Mouse (Mus musculus) frontal cortex, postnatal 25 days (tissue): ENCODE measurements around the gene Zfp949.
A peak's percentile ranks its signal among the peaks of the same experiment; 100 is the strongest.

Experiments
- DNase-seq, 2 experiments: peaks; one replicate each; pipeline ENCODE4 v3.0.0; 2022; ENCODE audit warnings: low spot score in 2 of 2

Gene Zfp949

DNA sequence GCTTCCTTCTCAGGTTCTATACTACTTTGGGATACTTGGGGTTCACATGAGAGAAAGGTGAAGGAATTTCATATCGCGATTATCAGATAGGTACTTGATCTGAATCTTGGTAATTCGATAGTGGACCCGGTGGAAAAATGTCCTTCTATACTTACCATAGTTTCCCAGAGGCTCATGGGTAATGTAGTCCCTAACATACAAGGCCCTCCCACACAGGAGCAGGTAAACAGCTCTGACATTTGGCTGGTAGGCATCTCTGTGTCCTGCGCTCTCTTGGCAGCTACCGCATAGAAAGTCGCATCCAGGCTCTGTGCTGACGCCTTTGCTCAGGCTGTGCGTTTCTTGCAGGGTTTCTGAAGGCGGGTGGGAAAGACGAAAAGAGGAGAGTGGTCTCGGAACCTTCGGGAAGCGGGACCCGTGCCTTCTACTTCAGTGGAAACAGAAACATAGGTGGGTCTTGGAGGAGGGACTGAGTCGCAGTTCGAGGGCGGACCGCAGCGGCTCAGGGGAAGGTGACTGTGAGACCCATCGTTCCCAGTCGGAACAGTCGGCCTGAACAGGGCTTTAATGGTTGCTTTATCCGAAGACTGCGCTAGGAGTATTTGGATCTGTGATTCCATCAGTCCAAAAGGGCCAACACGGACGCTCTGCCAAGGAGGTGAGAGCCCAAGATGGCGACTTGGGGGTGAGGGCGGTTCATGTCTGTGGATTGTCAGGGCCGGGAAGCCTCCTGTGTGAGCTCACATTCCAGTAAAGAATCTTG lies at the start of gene Zfp949:
Zfp949 (plus strand) TSS at position 170 of the 763 bp plus-strand sequence.
- DNase-seq: peak; percentile 52 to 65

- DNase-seq: no peak
Measured at GRCm38 (mm10) chr9:88500112-88500511, 47.7 kb upstream of the Zfp949 start.

DNA sequence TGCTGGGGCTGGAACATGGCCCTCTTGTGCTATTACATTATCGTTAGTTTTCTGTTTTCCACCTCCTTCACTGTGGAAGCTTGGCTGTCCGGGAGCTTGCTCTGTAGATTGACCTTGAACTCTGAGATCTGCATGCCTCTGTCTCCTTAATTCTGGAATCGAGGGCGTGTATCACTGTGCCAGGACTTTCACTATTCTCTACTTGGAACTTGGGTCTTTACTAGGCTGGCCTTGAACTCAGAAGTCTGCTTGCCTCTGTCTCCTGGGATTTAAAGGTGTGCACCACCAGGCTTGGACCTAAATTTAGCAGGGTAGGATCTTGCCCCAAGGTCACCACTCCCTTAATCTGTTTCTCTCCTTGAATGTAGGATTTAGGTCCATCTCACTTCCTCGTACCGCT lies 46.0 kb upstream of the Zfp949 start:
- no peak for DNase-seq

DNA sequence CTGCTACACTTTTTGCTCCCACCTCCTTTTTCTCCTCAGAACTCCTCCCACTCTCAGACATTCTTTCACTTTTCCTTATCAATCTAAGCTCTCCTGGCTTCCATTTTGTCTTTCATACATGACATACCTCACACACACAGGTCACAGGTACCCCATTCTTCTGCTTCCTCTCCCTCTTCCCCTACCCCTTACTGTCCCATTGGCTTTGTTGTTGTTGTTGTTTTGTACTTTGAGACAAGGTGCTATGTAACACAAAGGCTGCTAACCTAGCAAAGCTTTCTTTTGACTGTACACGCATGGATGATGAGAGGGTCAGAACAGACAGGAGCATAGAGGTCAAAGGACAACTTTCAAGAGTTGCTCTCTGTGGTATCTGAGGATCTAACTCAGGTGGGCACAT lies 32.3 kb upstream of the Zfp949 start:
- DNase-seq: no peak

DNA sequence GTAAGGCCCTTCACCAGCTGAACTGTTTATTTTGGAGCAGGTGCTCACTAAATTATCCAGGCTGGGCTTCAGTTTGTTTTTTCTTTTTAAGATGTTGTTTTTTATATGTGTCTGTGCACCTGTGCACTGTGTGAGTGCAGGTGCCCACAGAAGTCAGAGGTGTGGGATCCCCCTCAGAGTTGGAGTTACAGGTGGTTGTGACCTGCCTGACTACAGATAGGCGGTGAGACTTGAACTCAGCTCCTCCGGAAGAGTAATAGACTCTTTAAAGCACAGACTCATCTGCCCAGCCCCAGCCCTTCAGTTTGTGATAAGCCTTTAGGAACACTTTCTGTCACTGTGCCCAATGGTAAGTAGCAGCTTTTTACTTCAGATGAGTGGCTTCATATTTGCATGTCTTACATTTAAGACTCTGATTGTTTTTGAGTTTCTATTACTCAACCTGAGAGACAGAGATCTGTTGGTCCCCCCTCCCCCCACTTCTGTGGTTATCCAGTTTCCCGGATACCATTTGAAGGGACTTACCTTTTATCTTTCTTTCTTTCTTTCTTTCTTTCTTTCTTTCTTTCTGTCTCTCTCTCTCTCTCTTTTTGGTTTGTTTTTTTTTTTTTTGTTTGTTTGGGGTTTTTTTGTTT lies 31.3 kb upstream of the Zfp949 start:
- no peak for DNase-seq

DNA sequence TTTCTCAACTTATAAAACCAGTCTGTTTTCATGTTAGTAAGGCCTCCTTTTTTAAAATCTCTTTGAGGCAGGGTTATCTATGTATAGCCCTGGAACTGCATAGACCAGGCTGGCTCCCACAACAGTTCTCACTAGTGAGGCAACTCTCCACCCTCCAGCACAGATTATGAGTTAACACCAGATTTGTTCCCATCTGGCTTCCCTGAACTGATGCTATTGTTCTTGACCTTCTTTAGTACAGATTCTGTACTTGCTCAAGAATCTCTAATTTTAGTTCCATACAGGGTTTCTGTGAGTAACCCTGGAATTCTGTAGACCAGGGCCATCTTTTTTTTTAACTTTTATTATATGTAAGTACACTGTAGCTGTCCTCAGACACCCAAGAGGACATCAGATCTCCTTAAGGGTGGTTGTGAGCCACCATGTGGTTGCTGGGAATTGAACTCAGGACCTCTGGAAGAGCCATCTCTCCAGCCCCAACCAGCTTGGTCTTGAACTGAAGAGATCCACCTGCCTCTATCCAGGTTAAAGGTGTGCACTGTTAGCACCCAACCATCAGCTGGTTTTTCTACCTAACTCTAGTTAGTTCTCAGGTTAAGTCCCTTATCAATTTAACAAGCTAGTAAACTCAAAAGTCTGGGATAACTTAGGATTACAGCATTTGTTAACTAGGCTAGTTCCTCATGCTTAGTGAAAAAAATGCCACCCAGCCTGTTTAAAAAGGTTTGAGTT lies 28.3 kb upstream of the Zfp949 start:
- no peak for DNase-seq

DNA sequence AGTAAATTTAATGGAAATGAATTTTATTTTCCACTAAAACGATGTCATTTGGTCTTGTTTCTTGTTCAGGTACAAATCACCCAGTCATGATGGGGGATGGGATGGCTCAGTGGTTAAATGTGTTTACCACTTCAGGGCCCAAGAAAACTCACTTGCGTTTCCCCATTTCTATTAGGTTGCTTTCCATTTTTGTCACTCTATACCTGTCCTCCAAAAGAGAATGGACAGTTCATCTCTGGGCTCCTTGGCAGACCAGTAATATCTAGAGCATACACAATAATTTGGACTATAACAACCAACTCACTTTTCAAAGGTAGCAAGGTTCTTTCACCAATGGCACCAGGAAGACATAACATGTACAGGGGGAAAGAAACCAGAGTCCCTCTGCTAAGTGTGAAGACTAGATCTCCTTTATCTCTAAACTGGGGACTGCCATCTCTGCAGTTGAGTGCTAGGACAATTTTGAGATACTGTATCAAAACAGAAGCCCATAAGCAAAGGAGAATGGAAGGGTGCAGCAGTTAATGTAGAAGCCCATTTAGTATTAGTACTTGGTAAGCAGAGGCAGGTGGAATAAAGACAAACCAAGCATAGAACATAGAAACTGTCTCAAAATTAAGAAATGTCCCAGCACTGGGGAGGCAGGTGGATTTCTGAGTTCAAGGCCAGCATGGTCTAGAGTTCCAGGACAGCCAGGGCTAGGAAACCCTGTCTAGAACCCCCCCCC lies 27.5 kb upstream of the Zfp949 start:
- DNase-seq: no peak

DNA sequence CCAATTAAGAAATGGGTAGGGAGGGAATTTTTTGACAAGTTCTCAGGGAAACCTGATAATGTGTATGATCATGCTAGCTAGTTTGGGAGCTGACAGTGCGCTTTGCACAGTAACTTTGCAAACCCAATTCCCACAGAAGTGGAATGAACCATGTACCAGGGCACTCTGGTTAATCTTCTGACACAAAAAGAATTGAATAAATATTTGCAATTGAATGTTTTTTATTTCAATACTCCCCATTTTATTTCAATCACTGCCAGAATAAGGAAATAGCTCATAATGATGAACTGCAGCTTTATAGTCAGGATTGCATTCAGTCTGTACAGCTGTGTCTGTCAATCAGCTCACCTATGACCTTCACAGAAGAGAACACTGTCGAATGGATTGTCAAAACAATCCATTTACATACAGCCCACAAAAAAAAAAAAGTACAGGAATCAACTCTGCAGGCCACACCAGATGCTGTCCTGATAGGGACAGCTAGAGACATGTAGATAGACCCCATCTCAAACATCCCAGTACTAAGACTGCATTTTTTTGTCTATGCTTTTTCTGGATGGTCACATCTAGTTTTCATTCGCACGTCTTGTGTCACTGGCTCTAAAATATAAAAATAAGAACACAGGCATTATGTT lies 26.9 kb upstream of the Zfp949 start:
- no peak for DNase-seq

- DNase-seq: no peak
Measured at GRCm38 (mm10) chr9:88521961-88522568, 25.8 kb upstream of the Zfp949 start.

DNA sequence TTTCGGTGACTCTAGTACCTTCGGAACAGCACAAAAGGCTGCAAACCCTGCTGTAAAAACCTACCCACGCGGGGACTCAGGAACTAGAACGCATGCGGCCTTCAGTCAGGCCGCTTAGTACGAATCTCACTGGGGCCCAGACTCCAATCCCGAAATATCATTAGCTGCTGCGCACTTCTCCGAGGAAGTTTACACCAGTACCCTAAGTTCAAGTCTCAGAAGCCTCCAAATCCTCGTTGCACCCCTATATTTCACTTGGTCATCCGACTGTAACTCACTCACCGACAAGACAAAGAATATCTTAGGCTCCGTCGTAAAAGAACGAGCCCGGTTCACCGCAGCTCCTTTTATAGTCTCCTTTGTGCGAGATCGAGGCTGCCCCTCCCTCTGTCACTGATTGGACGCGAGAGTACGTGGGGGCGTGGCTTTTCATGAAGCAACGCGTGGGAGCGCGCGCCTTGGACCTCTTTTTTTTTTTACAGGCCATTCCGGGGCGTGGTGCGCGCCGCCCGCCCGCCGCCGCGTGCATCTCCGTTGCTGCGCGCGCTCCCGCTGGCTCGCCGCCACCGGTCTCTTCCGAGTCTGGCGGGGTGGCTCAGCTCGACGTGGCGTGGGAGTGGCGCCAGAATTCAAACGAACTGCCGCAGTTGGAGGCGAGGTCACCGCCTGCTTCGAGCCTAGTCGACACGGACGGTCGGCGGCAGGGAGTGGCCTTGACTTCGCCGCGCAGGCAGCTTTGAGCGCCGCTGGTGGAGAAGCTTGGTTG lies 25.1 kb upstream of the Zfp949 start:
- peak; percentile 85 to 92 for DNase-seq

- DNase-seq: no peak
Measured at GRCm38 (mm10) chr9:88523335-88523668, 24.5 kb upstream of the Zfp949 start.

- no peak for DNase-seq
Measured at GRCm38 (mm10) chr9:88524367-88524766, 23.5 kb upstream of the Zfp949 start.

GRCm38 (mm10) chr9:88524796-88525195 lies 23.0 kb upstream of the Zfp949 start:
- DNase-seq: no peak

- DNase-seq: no peak
Measured at GRCm38 (mm10) chr9:88525341-88525740, 22.5 kb upstream of the Zfp949 start.

- no peak for DNase-seq
Measured at GRCm38 (mm10) chr9:88527956-88528355, 19.9 kb upstream of the Zfp949 start.

DNA sequence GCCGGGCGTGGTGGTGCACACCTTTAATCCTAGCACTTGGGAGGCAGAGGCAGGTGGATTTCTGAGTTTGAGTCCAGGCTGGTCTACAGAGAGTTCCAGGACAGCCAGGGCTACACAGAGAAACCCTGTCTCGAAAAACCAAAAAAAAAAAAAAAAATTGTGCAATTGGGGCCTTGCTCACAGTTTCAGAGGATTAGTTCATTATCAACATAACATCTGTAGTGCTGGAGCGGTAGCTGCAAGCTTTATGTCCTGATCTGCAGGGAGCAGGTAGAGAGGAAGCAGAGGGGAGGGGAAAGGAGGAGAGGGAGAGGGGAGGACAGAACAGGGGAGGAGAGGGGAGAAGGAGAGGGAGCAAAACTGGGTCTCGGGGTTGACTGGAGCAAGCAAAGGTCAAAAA lies 19.1 kb upstream of the Zfp949 start:
- DNase-seq: no peak

DNA sequence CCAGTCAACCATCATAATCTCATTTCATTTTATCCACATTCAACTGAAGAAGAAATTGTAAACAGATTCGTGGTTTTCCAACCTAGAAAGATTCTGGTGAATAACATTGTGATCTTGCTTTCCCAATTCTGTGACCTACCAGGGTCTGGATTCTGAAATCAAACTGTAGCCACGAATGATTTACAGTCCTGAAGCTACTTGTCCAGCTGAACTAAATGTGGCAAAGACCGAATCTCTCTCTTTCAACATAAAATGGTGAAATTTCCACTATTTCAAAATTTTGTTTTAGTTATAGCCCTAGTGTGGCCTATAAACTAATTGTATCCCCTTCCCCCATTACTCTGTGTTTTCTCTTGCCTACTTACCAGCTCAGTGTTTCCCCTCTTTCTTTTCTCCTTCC lies 18.2 kb upstream of the Zfp949 start:
- no peak for DNase-seq

- no peak for DNase-seq
Measured at GRCm38 (mm10) chr9:88529979-88530580, 17.7 kb upstream of the Zfp949 start.

GRCm38 (mm10) chr9:88534093-88534492 lies 13.7 kb upstream of the Zfp949 start:
- no peak for DNase-seq

DNA sequence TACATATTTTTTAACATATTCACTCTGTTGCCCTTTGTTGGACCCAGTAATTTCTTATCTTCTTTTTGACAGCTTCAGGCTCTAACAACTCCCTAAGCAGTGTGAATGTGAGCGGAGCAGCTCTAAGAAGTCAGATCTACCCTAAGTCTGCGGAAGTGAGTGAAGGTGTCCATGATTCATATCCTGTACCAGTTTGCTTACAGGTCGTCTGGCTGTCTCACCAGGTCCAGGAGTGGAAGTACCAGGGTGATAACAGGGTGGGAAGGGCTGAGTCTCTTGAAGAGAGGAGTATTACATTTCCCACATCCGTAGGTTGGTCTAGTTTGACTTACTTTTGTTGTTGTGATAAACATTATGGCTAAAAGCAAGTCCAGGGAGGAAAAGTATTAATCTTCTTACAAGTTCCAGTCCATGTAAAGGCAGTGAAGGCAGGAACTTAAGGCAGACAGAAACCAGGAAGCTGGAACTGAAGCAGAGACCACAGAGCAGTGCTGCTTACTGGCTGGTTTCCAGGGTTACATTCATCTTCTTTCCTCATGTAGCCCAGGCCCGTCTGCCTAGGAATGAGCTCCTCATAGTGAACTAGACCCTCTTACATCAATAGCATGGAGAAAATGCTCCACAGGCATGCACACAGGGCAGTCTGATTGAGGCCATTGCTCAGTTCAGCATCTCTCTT lies 8.1 kb upstream of the Zfp949 start:
- DNase-seq: no peak
